Mouse (Mus musculus) heart, embryonic 12.5 days (tissue): Measurements from ENCODE around the gene Il20. TPM values are rescaled to one million over a fixed set of nuclear protein-coding genes. Genes with fewer than 3 reads are reported as not detected.

Experiments used
- ATAC-seq: fragments of 200-750 bp; cut with Nextera tagmentation; 2 replicates; pipeline ENCODE4 v1.8.0; 2017; ENCODE audit warnings: moderate TSS enrichment, moderate library complexity; ENCODE audit not compliant: insufficient number of reproducible peaks, low FRiP score
- H3K27ac ChIP-seq: fragments of 300-500 bp; sonication (generic); 2 replicates; pipeline ENCODE4 v1.5.1; 2016; ENCODE audit warnings: mild to moderate bottlenecking, moderate library complexity; ENCODE audit not compliant: poor library complexity, severe bottlenecking
- H3K27me3 ChIP-seq: fragments of 300-500 bp; sonication (generic); replicated peaks from 2 replicates; pipeline ENCODE4 v1.6.1; 2016; ENCODE audit warnings: mild to moderate bottlenecking, moderate library complexity
- H3K36me3 ChIP-seq: fragments of 300-500 bp; sonication (generic); 2 replicates; pipeline ENCODE4 v1.6.1; 2016; ENCODE audit warnings: mild to moderate bottlenecking, moderate library complexity
- H3K4me1 ChIP-seq: fragments of 300-500 bp; sonication (generic); replicated peaks from 2 replicates; pipeline ENCODE4 v1.6.1; 2016; ENCODE audit warnings: mild to moderate bottlenecking
- H3K4me2 ChIP-seq: fragments of 300-500 bp; sonication (generic); 2 replicates; pipeline ENCODE4 v1.6.1; 2016; ENCODE audit warnings: mild to moderate bottlenecking, moderate library complexity
- H3K4me3 ChIP-seq: fragments of 300-500 bp; sonication (generic); 2 replicates; pipeline ENCODE4 v1.5.1; 2016; ENCODE audit warnings: mild to moderate bottlenecking
- H3K9ac ChIP-seq: fragments of 300-500 bp; sonication (generic); 2 replicates; pipeline ENCODE4 v1.6.1; 2016; ENCODE audit warnings: mild to moderate bottlenecking, moderate library complexity
- H3K9me3 ChIP-seq: fragments of 300-500 bp; sonication (generic); replicated peaks from 2 replicates; pipeline ENCODE4 v1.6.1; 2016; ENCODE audit warnings: mild to moderate bottlenecking, moderate library complexity
- WGBS: fragments of 180-500 bp; shearing (Covaris S2); methylation state at CpG from one replicate; pipeline ENCODE4 v1.1.7; 2016; 5-methylcytosine and 5-hydroxymethylcytosine counted together
- polyA plus RNA-seq: library from polyadenylated mRNA; unstranded; fragments of >200 nt; fragmentation: Nextera tagmentation; extraction: Ambion mirVana; gene quantifications from 2 replicates; pipeline ENCODE4 v1.2.1, GENCODE M21; 2016

Il20 gene
- polyA plus RNA-seq = not detected in 2 replicates

DNA sequence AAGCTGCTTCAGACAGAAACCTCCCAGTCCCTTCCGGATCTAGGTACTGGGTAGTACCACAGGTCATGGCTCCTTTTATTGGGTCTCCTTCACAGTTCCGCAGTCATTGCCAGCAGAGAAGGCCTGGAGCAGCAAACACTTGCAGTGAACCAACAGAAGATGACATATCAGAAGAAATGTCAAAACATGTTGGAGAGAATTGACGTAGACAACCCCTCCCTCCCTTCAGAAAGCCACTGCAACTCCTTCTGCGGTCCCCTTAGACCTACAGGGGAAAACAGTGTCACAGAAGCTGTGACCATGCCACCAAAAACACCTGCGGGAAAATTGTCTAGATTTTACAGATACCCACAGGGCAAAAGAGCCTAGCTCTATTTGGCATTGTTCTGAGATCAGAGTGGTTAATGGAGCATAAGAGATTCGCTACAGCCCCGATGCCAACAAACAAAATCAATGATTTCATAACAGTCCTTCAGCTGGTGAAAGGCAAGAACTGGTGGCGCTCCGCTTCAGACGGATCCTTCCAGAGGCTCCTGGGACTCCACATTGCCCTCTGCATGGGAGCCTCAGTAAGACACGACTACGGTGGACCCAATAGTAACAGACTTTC lies at the start of gene Il20:
Gene Il20 (minus strand): TSS at position 51 of the 610 bp plus-strand sequence.
- Histone ChIP-seq H3K27me3 (no peaks in the 10 kb centered on the region), H3K9ac (no peak within 1 kb of the TSS), H3K4me2 (no peak within 1 kb of the TSS), H3K9me3 (no peaks in the 10 kb centered on the region), H3K4me3 (no peak within 1 kb of the TSS), H3K27ac (no peak within 1 kb of the TSS), H3K36me3 (no peaks in the 10 kb centered on the region), H3K4me1 (no peaks in the 10 kb centered on the region)
- ATAC-seq = no peak
- 80% methylated on average over 12 of the region's 12 CpGs for WGBS

- Histone ChIP-seq H3K9ac (no peak overlapping the region), H3K4me2 (no peak overlapping the region), H3K27me3 (no peaks in the 10 kb centered on the region), H3K4me3 (no peak overlapping the region), H3K27ac (no peak overlapping the region), H3K36me3 (no peaks in the 10 kb centered on the region), H3K9me3 (no peaks in the 10 kb centered on the region), H3K4me1 (peaks cover 9% of the 10 kb centered on the region)
- ATAC-seq = no peak
- 29% methylated on average over 6 of the region's 6 CpGs for WGBS
Observed at GRCm38 (mm10) chr1:130946920-130947319, 35.7 kb upstream of the Il20 start.

DNA sequence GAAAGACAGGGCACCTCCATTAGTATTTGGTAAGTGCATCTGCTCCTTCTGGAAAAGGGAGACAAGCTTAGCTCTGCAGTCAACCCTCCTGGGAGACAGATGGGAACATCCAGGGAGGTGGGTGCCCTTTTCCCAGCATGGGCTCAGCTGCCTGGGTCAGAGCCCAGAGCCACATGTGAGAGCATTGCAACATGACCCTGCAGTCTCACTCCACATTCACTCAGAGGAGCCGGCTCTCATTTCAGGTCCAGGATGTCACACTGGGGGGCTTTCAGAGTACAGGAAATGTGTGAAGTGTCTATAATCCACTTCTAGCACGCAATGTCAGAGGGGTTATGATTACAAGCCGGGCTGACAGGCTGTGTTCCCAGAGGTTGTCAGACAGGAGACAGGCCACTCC lies 30.6 kb upstream of the Il20 start:
- H3K4me2 ChIP-seq = no peak overlapping the region
- no peak overlapping the region for H3K27ac ChIP-seq
- no peak for ATAC-seq
- no peak overlapping the region for H3K9ac ChIP-seq
- peaks cover 3% of the 10 kb centered on the region; the same call in 1 of the 2 replicates for H3K4me1 ChIP-seq
- H3K27me3 ChIP-seq = no peaks in the 10 kb centered on the region
- WGBS = 27% methylated on average over 3 of the region's 3 CpGs
- H3K4me3 ChIP-seq = no peak overlapping the region
- H3K36me3 ChIP-seq = no peaks in the 10 kb centered on the region
- no peaks in the 10 kb centered on the region for H3K9me3 ChIP-seq

DNA sequence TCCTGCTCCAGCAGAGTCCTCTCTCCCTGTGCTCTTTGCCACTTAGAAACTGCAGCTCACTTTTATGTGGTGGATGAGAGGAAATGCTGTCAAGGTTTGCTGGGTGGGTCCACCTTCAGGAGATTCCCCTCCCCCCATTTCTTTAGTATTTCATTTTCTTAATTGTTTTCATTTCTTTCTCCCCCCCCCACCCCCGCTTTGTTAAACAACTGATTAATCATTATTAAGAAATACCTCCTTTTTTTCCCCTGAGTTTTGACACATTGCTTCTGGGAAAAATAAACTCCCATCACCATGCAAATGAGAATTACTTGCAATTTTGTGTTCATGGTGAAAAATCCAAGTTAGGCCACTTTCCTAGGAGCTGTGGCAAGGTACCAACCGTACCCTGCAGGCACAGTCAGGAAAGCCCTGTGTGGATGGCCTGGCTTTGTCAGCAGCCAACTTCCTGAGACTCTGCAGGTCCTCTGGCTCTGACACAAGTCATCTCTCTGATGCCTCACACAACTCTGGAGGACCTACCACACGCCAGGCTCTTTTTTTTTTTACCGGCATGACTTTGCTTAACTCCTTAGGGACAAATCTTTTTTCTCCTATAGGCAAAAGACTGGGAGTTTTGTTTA lies 28.9 kb upstream of the Il20 start, which contains the start of gene Il19:
Gene Il19 (minus strand): TSS at position 51 of the 623 bp plus-strand sequence.
- Histone ChIP-seq H3K9me3 (no peaks in the 10 kb centered on the region), H3K4me3 (no peak within 1 kb of the TSS)

GRCm38 (mm10) chr1:130938192-130938591 lies 26.9 kb upstream of the Il20 start:
- Histone ChIP-seq H3K9me3 (no peaks in the 10 kb centered on the region), H3K27me3 (no peaks in the 10 kb centered on the region), H3K4me1 (0 out of 2 replicates have a peak, but pooled peaks cover 3% of the 10 kb centered on the region), H3K4me3 (no peak overlapping the region), H3K27ac (no peak overlapping the region), H3K4me2 (no peak overlapping the region), H3K36me3 (no peaks in the 10 kb centered on the region), H3K9ac (no peak overlapping the region)
- WGBS = 77% methylated on average over 7 of the region's 7 CpGs
- ATAC-seq = no peak

More for the DNA sequence above, 28.9 kb upstream of the Il20 start, which contains the start of gene Il19:
- H3K4me1 ChIP-seq = 0 out of 2 replicates have a peak, but pooled peaks cover 3% of the 10 kb centered on the region
- 37% methylated on average over 4 of the region's 4 CpGs for WGBS
- no peak within 1 kb of the TSS for H3K27ac ChIP-seq
- no peaks in the 10 kb centered on the region for H3K36me3 ChIP-seq
- no peaks in the 10 kb centered on the region for H3K27me3 ChIP-seq
- no peak within 1 kb of the TSS for H3K9ac ChIP-seq
- no peak within 1 kb of the TSS for H3K4me2 ChIP-seq
- no peak for ATAC-seq

DNA sequence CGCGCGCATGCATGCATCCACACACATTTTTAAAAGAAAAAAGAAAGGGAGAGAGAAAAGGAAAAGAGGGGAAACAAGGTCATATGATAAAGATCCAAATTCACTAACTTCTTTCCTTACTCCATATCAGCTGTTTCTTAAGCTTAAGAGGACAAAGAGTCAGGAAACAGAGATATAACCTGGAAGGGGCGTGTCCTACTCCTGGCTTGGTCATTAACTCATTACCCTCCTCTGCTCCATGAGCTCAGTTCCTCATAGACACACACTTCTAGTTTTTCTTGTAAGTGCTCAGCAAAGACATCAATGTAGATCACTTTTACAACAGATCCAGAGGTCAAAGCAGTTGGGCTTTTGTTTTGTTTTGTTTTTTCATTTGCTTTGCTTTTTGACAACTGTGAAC lies 25.9 kb upstream of the Il20 start:
- H3K27me3 ChIP-seq = no peaks in the 10 kb centered on the region
- H3K36me3 ChIP-seq = no peaks in the 10 kb centered on the region
- H3K9ac ChIP-seq = no peak overlapping the region
- H3K4me2 ChIP-seq = no peak overlapping the region
- H3K4me3 ChIP-seq = no peak overlapping the region
- 0 out of 2 replicates have a peak, but pooled peaks cover 3% of the 10 kb centered on the region for H3K4me1 ChIP-seq
- 88% methylated on average over 4 of the region's 4 CpGs for WGBS
- no peak for ATAC-seq
- H3K27ac ChIP-seq = no peak overlapping the region
- H3K9me3 ChIP-seq = no peaks in the 10 kb centered on the region

DNA sequence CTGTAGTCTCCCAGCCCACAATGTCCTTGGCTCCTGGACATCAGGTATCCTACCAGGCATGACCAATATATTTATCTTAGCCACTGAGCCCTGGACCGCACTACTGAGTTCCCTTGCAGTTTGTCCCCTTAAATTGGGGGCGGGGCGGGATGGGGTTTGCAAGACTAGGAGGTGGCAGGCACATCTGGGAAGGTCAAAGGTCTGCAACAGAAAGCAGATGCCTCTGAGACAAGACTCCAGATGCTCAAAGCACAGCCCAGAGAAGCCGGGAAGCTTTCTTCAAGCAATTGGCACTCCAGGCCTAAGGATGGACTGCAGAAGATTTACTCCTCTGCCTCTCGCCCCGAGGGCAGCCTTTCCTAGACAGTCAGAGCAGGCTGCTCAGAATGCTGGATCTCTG lies 25.1 kb upstream of the Il20 start:
- Histone ChIP-seq H3K27ac (no peak overlapping the region), H3K9ac (no peak overlapping the region)
- 54% methylated on average over 6 of the region's 6 CpGs for WGBS

GRCm38 (mm10) chr1:130926484-130926883 lies 15.2 kb upstream of the Il20 start:
- Histone ChIP-seq H3K4me2 (no peak overlapping the region), H3K27me3 (no peaks in the 10 kb centered on the region), H3K4me3 (no peak overlapping the region), H3K36me3 (no peaks in the 10 kb centered on the region), H3K4me1 (no peaks in the 10 kb centered on the region), H3K27ac (no peak overlapping the region), H3K9ac (no peak overlapping the region), H3K9me3 (no peaks in the 10 kb centered on the region)
- ATAC-seq = no peak

More for the DNA sequence above, 25.1 kb upstream of the Il20 start:
- ATAC-seq = no peak
- H3K9me3 ChIP-seq = no peaks in the 10 kb centered on the region
- H3K36me3 ChIP-seq = no peaks in the 10 kb centered on the region
- no peak overlapping the region for H3K4me2 ChIP-seq
- no peaks in the 10 kb centered on the region for H3K27me3 ChIP-seq
- H3K4me1 ChIP-seq = no peaks in the 10 kb centered on the region
- H3K4me3 ChIP-seq = no peak overlapping the region

GRCm38 (mm10) chr1:130918323-130918980 lies 7.2 kb upstream of the Il20 start:
- ATAC-seq = no peak
- Histone ChIP-seq H3K4me1 (no peaks in the 10 kb centered on the region), H3K27ac (no peak overlapping the region), H3K27me3 (no peaks in the 10 kb centered on the region), H3K4me3 (no peak overlapping the region), H3K9me3 (no peaks in the 10 kb centered on the region), H3K36me3 (no peaks in the 10 kb centered on the region), H3K4me2 (no peak overlapping the region), H3K9ac (no peak overlapping the region)
- 14% methylated on average over 1 of the region's 1 CpGs for WGBS

DNA sequence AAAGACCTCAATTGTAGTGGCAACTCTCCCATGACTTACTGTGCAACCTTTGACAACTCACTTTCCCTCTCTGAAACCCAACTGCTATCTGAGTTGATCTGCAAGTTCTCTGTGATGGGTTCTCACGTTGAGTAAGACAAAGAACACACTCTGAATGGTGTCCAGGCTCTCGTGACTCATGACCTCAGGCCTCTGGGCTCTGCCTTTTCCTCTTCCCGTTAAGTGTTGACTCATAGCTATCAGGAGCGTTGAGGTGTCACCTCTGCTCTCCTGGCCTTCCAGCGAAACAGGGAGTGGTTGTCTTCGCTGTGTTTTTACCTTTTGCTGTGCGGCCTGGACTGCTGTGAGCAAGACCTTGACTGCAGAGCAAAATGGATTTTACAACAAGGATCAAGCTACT lies 8.7 kb downstream of the Il20 start:
- Histone ChIP-seq H3K4me1 (no peaks in the 10 kb centered on the region), H3K27ac (no peak overlapping the region), H3K4me2 (no peak overlapping the region), H3K36me3 (no peaks in the 10 kb centered on the region), H3K9ac (no peak overlapping the region), H3K27me3 (no peaks in the 10 kb centered on the region), H3K9me3 (no peaks in the 10 kb centered on the region), H3K4me3 (no peak overlapping the region)
- ATAC-seq = no peak
- 59% methylated on average over 7 of the region's 7 CpGs for WGBS

DNA sequence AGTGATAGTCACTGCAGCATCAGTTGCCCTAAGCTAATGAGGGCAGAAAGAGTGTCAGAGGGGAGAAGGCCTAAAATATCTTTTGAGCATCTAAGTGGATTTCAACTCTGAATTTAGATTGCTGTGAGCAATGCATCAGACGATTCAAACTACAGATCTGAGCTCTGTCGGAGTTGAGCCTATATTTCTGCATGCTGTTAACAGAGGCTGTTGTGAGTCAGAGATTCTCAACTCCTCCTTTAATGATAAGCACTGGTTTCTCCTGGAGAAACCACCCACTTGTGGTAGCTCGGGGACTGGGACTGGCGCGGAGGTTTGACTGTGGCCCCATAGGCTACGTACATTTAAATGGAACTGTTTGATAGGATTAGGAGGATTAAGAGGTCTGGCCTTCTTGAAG lies 16.8 kb downstream of the Il20 start:
- Histone ChIP-seq H3K27me3 (0 out of 2 replicates have a peak, but pooled peaks cover 4% of the 10 kb centered on the region), H3K4me3 (no peak overlapping the region), H3K9ac (no peak overlapping the region), H3K36me3 (no peaks in the 10 kb centered on the region), H3K4me1 (no peaks in the 10 kb centered on the region), H3K4me2 (no peak overlapping the region), H3K9me3 (no peaks in the 10 kb centered on the region), H3K27ac (no peak overlapping the region)
- WGBS = 39% methylated on average over 6 of the region's 6 CpGs
- no peak for ATAC-seq
